Mouse (Mus musculus): ENCODE measurements around the gene Asb5. TPM values are rescaled to one million over a fixed set of nuclear protein-coding genes. Genes with fewer than 3 reads are reported as not detected.

Asb5 gene
- polyA plus RNA-seq, 1 experiment from 2014 or later, result 4.2 TPM

- no peak overlapping the region for H3K4me3 ChIP-seq
- no peak for DNase-seq (ENCODE audit: low spot score)
- H3K4me1 ChIP-seq (replicated peaks), result no peaks in the 10 kb centered on the region
- H3K27me3 ChIP-seq (ENCODE audit: insufficient read depth, poor library complexity, severe bottlenecking), result no peaks in the 10 kb centered on the region
- WGBS, result 84% methylated on average over 2 of the region's 2 CpGs
- no peak overlapping the region for H3K27ac ChIP-seq
- no peaks in the 10 kb centered on the region for H3K9me3 ChIP-seq
- no peaks in the 10 kb centered on the region for H3K36me3 ChIP-seq
These were observed 25.5 kb downstream of the Asb5 start for GRCm38 (mm10) chr8:54554921-54555320.

DNA sequence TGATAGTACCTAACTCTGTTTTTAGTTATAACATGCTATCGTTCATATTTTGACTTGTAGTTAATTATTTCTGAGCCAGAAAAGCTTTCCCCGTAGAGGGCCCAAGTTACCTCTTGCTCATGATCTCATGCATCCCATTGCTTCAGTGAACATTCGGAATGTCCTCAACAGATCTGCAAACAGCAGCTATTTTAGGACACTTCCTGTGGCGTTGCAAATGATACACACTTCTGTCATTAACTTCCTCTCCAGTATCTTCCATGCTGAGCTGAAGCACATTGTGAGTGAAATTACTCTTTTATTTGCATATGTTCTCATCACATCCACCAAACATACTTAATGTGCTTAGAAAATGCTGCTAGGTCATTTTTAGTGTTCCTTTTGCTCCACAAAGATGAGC is 32.8 kb downstream of the Asb5 start:
- no peak overlapping the region for H3K27ac ChIP-seq
- no peaks in the 10 kb centered on the region for H3K4me1 ChIP-seq (replicated peaks)
- H3K4me3 ChIP-seq, result no peak overlapping the region
- 83% methylated on average over 4 of the region's 4 CpGs for WGBS
- no peak for DNase-seq (ENCODE audit: low spot score)
- H3K9me3 ChIP-seq, result no peaks in the 10 kb centered on the region
- H3K27me3 ChIP-seq (ENCODE audit: insufficient read depth, poor library complexity, severe bottlenecking), result no peaks in the 10 kb centered on the region
- H3K36me3 ChIP-seq, result no peaks in the 10 kb centered on the region

GRCm38 (mm10) chr8:54565181-54565580 is 35.8 kb downstream of the Asb5 start:
- Histone ChIP-seq H3K27me3 (ENCODE audit: insufficient read depth, poor library complexity, severe bottlenecking) (no peaks in the 10 kb centered on the region), H3K4me1 (replicated peaks) (no peaks in the 10 kb centered on the region), H3K36me3 (no peaks in the 10 kb centered on the region), H3K27ac (no peak overlapping the region), H3K9me3 (no peaks in the 10 kb centered on the region), H3K4me3 (no peak overlapping the region)
- no peak for DNase-seq (ENCODE audit: low spot score)
- WGBS, result 96% methylated on average over 1 of the region's 1 CpGs

DNA sequence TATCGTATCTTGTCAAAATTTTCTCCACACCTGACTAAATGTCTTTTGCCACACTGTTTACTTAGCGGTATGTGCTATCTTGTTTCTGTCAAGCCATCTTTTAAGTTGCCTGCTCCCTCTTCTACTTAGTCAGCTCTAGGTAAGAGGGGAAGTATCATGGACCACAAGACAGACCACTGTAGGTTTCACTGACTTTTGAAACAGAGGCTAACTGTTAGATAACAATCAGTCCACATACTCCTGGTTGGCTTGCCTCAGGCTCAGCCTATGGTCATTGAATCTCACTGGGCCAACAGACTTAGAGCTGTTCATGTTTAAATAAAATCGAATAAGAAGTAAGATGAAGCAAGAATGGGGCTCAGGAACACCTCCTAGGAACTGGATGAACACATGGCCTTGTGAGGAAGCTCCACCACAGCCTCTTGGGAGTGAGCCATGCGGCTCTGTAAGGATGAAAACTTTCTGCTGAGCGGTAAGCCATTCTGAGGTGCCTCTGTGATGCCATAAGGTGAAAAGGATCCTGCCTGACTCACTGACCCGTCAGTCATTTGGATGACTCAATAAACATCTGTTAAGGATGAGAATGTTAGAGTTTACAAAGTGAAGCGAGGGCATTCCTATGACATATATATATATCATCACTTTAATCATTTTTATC is 36.4 kb downstream of the Asb5 start:
- Histone ChIP-seq H3K36me3 (no peaks in the 10 kb centered on the region), H3K9me3 (no peaks in the 10 kb centered on the region), H3K4me1 (replicated peaks) (no peaks in the 10 kb centered on the region), H3K4me3 (no peak overlapping the region), H3K27me3 (ENCODE audit: insufficient read depth, poor library complexity, severe bottlenecking) (no peaks in the 10 kb centered on the region), H3K27ac (no peak overlapping the region)
- DNase-seq (ENCODE audit: low spot score), result no peak
- WGBS, result 86% methylated on average over 7 of the region's 7 CpGs

DNA sequence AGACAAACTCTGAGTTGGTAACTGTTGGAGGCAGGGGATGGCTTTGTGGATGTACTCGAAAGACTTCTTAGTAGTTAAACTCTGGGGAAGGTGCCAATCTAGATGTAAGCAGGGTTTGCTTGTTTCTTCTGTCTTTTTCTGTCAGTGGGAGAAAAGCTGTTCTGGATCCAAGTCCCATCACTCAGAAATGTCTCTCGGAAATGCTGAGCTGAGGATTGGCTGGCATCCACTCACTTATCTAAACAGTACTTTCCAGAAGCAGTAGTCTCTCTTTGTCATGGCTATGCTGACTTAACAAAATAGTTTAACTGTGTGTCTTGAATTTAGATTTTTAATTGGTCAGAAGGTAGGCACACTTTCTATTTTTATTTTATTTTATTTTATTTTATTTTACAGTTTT is 37.8 kb downstream of the Asb5 start:
- Histone ChIP-seq H3K4me1 (replicated peaks) (no peaks in the 10 kb centered on the region), H3K27me3 (ENCODE audit: insufficient read depth, poor library complexity, severe bottlenecking) (no peaks in the 10 kb centered on the region), H3K27ac (no peak overlapping the region)

DNA sequence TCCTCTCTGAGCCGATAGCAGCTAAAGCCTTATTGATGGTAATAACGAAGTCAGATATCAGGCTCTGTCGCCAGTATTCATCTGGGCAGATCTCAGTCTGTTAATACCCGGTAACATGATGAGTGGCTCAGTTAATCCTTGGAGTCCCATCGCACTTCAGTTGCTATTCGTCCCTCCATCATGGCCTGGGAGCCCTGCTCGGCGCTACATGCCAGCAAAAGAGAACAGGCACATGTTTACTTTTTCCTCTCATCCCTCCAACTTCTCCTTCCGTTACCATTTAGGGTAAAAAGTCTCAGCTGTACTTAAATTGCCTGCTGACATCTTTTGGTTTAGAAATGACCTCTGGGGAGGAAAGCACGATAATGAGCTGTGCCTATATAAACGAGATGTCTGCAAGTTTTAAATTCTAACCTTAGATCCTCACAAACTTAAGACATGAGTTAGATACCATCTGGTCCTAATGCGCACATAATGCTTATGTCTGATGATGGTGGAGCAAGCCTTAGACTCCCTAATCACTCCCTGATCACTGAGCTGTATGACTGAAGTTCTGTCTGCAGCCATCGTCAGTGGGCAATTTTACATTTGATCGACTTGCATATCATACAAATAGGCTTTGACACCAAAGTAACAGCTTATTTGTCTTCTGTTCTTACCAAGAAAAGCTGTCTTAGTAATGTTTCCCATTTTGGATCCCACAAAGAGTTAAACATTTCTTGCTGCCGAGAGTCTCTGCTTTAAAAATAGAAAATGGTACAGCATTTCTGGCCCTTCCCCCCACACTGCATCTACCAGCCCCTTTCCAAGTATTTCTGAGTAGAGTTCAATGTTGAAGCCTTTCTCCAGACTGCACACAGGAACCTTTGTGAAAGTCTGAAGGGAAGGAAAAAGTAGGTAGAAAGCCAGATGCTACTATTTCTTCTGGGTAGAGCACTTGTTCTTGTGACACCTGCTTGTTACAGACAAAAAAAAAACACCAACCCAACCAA is 41.5 kb downstream of the Asb5 start:
- DNase-seq (ENCODE audit: low spot score), result no peak
- Histone ChIP-seq H3K36me3 (no peaks in the 10 kb centered on the region), H3K27me3 (ENCODE audit: insufficient read depth, poor library complexity, severe bottlenecking) (no peaks in the 10 kb centered on the region), H3K9me3 (no peaks in the 10 kb centered on the region), H3K27ac (no peak overlapping the region), H3K4me3 (no peak overlapping the region), H3K4me1 (replicated peaks) (no peaks in the 10 kb centered on the region)
- WGBS, result 80% methylated on average over 15 of the region's 15 CpGs

More for the DNA sequence above, 37.8 kb downstream of the Asb5 start:
- WGBS, result 90% methylated on average over 2 of the region's 2 CpGs
- H3K36me3 ChIP-seq, result no peaks in the 10 kb centered on the region
- no peaks in the 10 kb centered on the region for H3K9me3 ChIP-seq
- DNase-seq (ENCODE audit: low spot score), result no peak
- no peak overlapping the region for H3K4me3 ChIP-seq

DNA sequence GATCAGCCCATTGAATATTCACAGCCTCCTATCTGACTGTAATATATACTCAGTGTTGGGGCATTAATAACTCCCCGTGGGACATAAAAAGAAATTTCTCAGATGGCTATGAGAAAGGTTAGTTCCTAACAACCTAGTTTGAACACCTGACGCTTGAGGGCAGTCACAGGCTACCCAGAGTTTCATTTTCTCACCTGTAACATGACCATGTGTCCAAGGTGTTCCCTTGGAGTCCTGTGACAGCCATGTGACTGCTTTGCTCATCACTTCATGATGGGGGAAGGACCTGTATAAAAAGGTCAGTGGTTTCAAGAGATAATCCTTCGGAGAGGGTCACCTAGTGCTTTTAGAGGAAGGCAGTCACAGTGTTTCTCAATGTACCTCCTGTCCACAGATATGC is 52.1 kb downstream of the Asb5 start:
- no peaks in the 10 kb centered on the region for H3K9me3 ChIP-seq
- H3K4me1 ChIP-seq (replicated peaks), result no peaks in the 10 kb centered on the region
- no peak overlapping the region for H3K27ac ChIP-seq
- DNase-seq (ENCODE audit: low spot score), result no peak
- H3K27me3 ChIP-seq (ENCODE audit: insufficient read depth, poor library complexity, severe bottlenecking), result no peaks in the 10 kb centered on the region
- H3K4me3 ChIP-seq, result no peak overlapping the region
- 80% methylated on average over 3 of the region's 3 CpGs for WGBS
- H3K36me3 ChIP-seq, result no peaks in the 10 kb centered on the region

DNA sequence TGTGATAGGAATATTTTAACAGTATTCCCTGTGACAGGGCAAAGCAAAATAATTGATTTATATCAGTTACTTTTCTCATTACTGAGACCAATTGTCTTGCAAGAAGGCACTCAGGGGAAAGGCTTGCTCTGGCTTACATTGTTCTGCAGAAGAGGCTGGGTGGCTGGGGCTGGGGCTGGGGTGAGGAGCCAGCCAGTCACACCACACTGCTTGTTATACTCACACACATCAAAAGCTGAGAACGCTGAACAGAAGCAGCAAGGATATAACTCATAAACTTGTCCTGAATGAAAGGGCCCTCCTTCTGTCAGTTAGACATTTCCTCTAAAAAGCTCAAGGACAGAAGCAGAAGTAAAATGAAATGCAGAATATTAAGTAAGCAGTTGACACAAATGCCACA is 53.5 kb downstream of the Asb5 start:
- no peaks in the 10 kb centered on the region for H3K36me3 ChIP-seq
- no peaks in the 10 kb centered on the region for H3K27me3 ChIP-seq (ENCODE audit: insufficient read depth, poor library complexity, severe bottlenecking)
- no peaks in the 10 kb centered on the region for H3K4me1 ChIP-seq (replicated peaks)
- no peak overlapping the region for H3K4me3 ChIP-seq
- H3K27ac ChIP-seq, result no peak overlapping the region
- 0 out of 2 replicates have a peak, but pooled peaks cover 4% of the 10 kb centered on the region for H3K9me3 ChIP-seq
- no peak for DNase-seq (ENCODE audit: low spot score)
- 61% methylated on average over 1 of the region's 1 CpGs for WGBS

DNA sequence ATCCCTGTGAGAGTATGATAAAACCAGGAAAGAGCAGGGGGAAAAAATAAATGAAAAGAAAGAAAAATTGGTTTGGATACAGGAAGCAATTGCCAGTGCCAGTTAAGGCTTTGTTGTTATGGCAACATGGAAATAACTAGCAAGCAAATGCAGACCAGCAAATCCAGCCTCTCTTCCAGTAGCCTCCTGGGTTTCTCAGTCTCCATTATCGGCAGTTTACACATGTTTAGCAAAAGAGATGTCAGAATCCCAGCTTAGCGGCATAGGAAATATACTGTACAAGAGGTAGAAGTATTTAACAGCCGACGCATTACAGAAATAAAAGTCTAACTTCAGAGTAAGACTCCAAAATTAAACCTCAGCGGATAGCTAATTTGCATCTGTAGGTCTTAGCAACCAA is 65.3 kb downstream of the Asb5 start:
- Histone ChIP-seq H3K36me3 (no peaks in the 10 kb centered on the region), H3K4me3 (no peak overlapping the region), H3K27ac (no peak overlapping the region), H3K9me3 (no peaks in the 10 kb centered on the region), H3K27me3 (ENCODE audit: insufficient read depth, poor library complexity, severe bottlenecking) (no peaks in the 10 kb centered on the region), H3K4me1 (replicated peaks) (no peaks in the 10 kb centered on the region)
- 95% methylated on average over 5 of the region's 5 CpGs for WGBS
- DNase-seq (ENCODE audit: low spot score), result no peak

- Histone ChIP-seq H3K27me3 (ENCODE audit: insufficient read depth, poor library complexity, severe bottlenecking) (no peaks in the 10 kb centered on the region), H3K36me3 (no peaks in the 10 kb centered on the region), H3K9me3 (no peaks in the 10 kb centered on the region), H3K4me3 (no peak overlapping the region), H3K27ac (no peak overlapping the region), H3K4me1 (replicated peaks) (peaks cover 7% of the 10 kb centered on the region; the same call in 1 of the 2 replicates)
- WGBS, result 59% methylated on average over 2 of the region's 2 CpGs
- DNase-seq (ENCODE audit: low spot score), result no peak
These were observed 66.7 kb downstream of the Asb5 start for GRCm38 (mm10) chr8:54596051-54596450.

- whole genome bisulfite sequencing, result 94% methylated on average over 2 of the region's 2 CpGs
- DNase-seq (ENCODE audit: low spot score), result no peak
These were observed 67.6 kb downstream of the Asb5 start for GRCm38 (mm10) chr8:54596940-54597339.

DNA sequence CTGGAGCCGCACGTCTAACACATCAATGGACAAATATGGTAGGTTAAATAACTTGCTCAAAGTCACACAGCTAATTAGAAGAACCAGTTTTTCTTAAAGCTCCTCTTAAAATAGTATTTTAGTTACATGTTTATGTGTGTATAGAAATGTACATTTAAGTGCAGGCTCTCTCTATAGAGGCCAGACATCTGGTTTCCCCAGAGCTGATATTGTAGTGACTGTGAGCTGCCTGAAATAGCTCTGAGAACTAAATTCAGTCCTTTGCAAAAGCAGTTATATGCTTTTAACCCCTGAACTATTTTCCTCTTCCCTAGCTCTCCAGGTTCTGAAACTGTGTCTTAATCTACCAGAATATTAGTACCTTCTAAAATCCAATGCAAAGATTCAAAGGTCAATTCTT is 68.0 kb downstream of the Asb5 start:
- Histone ChIP-seq H3K36me3 (no peaks in the 10 kb centered on the region), H3K27me3 (ENCODE audit: insufficient read depth, poor library complexity, severe bottlenecking) (no peaks in the 10 kb centered on the region)

More at GRCm38 (mm10) chr8:54596940-54597339, 67.6 kb downstream of the Asb5 start:
- Histone ChIP-seq H3K27me3 (ENCODE audit: insufficient read depth, poor library complexity, severe bottlenecking) (no peaks in the 10 kb centered on the region), H3K4me1 (replicated peaks) (peaks cover 7% of the 10 kb centered on the region; the same call in 1 of the 2 replicates), H3K36me3 (no peaks in the 10 kb centered on the region), H3K4me3 (no peak overlapping the region), H3K27ac (no peak overlapping the region), H3K9me3 (no peaks in the 10 kb centered on the region)

GRCm38 (mm10) chr8:54600671-54601251 is 71.4 kb downstream of the Asb5 start, which contains the start of gene Spata4:
Spata4 (plus strand) TSS chr8:54600781.
- WGBS, result 5% methylated on average over 21 of the region's 21 CpGs
- Histone ChIP-seq H3K36me3 (no peaks in the 10 kb centered on the region), H3K27me3 (ENCODE audit: insufficient read depth, poor library complexity, severe bottlenecking) (no peaks in the 10 kb centered on the region), H3K4me1 (replicated peaks) (peaks cover 7% of the 10 kb centered on the region; the same call in 1 of the 2 replicates), H3K27ac (peak within 1 kb of the TSS; percentile 64), H3K9me3 (no peaks in the 10 kb centered on the region), H3K4me3 (peak within 1 kb of the TSS; percentile 53)
- DNase-seq (ENCODE audit: low spot score), result peak; percentile 67

More for the DNA sequence above, 68.0 kb downstream of the Asb5 start:
- Histone ChIP-seq H3K4me1 (replicated peaks) (peaks cover 7% of the 10 kb centered on the region; the same call in 1 of the 2 replicates), H3K27ac (no peak overlapping the region), H3K9me3 (no peaks in the 10 kb centered on the region), H3K4me3 (no peak overlapping the region)
- WGBS, result 93% methylated on average over 2 of the region's 2 CpGs
- DNase-seq (ENCODE audit: low spot score), result no peak
